Mouse (Mus musculus): Measurements from ENCODE around the gene Zswim9.

The Zswim9 gene

DNA sequence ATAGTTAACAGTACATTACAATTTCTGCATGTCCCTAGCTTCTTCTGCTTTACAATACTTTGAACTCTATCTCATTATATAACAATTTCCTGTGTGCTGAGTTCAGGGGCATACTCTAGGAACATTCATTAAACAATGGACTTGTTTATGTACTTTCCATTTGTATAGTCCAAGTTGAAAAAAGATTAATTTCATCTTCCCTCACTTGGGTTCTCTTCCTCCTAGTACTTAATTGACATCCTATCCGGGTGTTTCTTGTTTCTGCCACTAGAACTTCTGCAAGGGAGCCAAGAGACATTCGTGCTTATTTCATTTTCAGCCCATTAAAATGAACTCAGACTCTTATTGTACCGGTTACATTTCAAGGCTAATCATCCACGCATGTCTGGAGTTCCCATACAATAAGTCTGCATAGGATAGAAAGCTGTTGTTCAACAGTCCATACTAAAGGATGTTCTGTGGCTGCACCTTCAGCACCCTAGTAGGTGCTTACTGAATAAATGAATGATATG is 9.7 kb downstream of the Zswim9 start:
- DNase-seq (ENCODE audit: low read depth, low spot score) = no peak

DNA sequence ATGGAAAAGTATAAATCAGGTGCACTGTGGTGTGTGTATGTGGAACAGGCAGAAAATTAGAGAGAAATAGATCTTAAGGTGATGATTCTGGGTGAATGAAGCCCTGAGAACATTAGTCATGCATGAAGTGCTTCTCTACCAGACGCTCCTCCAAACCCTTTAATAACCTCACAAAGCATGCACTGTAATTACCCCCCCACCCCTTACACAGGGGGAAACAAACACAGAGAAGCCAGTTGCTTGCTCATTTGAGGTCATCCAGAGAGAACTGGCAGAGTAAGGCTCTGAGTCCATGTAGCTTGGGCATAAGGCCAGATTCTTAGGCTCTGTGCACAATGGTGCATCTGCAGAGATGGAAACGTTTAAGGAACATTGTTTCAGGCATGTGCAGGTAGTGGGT is 14.1 kb downstream of the Zswim9 start:
- no peak for DNase-seq (ENCODE audit: low read depth, low spot score)

DNA sequence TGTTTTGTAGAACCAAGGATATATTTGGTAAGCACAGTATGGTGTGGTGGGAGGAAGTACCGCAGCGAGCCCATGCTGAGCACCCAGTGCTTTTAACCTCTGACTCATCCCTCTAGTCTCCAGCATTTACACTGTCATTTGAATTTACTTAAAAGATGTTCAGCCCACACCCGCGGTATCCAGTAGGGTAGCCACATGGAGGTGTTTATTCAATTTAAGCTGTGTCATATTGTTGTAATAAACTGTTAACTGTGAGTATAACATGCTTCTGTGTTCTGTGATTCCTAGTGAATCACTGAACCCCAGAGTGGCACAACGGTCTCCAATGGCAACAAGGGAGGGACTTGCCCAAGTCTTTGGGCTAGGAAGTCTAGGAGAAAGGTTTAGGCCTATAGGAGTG is 14.7 kb downstream of the Zswim9 start:
- no peak for DNase-seq (ENCODE audit: low read depth, low spot score)

DNA sequence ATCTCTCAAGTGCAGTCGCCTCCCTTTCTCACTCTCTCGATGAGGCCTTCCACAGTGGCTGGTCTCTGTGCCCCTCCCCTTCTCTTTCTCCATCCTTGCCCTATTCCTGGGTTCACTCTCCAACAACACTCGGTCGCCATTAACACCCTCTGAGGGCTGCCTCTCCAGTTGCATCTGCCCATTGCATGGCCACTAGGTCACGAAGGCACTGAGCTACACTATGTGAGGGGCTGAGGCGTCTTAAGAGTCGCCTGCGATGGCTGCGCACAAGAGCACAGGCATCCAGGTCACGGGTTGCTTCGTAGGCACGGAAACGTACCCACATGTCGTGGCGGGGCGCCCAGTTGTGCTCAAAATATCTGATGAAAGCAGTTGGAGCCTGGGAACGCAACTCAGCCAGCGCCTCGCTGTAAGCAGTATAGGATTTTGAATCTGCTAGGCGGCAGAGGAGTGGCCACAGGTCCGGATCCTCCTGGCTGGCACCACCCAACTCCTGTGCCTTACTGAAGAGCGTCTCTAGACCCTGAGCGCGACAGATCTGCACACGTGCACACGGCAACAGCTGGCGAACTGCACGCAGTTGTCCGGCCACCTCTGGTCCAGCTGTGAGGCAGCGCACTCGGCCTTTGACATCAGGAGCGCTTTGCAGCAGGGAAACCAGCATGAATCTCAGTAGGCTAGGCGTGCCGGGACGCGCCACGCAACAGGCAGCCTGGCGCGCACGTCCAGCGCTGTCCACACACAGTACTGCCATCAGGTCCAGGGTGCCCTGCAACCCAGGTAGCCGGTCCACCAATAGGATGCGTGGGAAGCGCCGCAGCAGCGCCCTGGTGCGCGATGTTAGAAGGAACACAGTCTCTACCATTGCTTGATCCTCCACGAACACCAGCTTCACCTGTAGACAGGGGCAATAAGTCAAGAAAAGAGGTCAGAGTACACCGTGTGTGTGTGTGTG is 17.5 kb downstream of the Zswim9 start:
- no peak for DNase-seq (ENCODE audit: low read depth, low spot score)

DNA sequence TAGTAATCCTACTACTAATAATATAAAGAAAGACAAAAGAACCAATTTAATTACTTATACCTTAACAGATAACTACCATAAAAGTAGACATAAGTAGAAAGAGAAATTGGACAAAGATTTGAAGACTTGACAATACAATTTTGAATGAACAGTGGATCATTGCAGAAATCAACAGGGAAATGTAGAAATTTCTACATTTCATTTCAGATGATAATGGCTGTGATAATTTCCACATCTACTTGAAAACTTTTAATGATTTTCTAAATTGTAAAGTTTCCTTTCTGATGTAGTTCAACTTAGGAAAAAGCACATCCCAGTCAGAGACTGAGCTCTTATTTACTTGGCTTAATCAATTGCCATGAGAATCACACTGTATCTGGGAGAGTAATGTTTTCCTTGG is 65.8 kb downstream of the Zswim9 start, which contains the start of gene Vmn1r89:
TSS of gene Vmn1r89 (plus strand) at position 301 of the 400 bp plus-strand sequence.
- DNase-seq (ENCODE audit: low read depth, low spot score) = no peak
